Mouse (Mus musculus) lung, postnatal 0 days (tissue): Measurements from ENCODE around the gene Tceanc2.

Experiments used
- CTCF ChIP-seq: IDR thresholded peaks from 2 replicates; pipeline ENCODE4 v1.5.1; 2016; ENCODE audit warnings: antibody characterized with exemption, mild to moderate bottlenecking
- EP300 ChIP-seq: IDR thresholded peaks from 2 replicates; pipeline ENCODE4 v1.6.1; 2016; ENCODE audit warnings: antibody characterized with exemption, mild to moderate bottlenecking, control low read depth

- TF ChIP-seq EP300 (no peak), CTCF (no peak)
Measured at GRCm38 (mm10) chr4:107167798-107168197, 11.1 kb downstream of the Tceanc2 start.
